Mouse (Mus musculus): Measurements from ENCODE around the gene Ss18l2.

Gene Ss18l2

GRCm38 (mm10) chr9:121757835-121758814 lies 48.0 kb downstream of the Ss18l2 start:
- DNase-seq (ENCODE audit: extremely low read depth, low read depth, low spot score) = no peak

GRCm38 (mm10) chr9:121759091-121760081 lies 49.3 kb downstream of the Ss18l2 start, which contains the start of gene Zfp651:
TSS of gene Zfp651 (plus strand) at chr9:121759330.
- no peak for DNase-seq (ENCODE audit: extremely low read depth, low read depth, low spot score)

GRCm38 (mm10) chr9:121760271-121761090 lies 50.4 kb downstream of the Ss18l2 start:
- DNase-seq (ENCODE audit: extremely low read depth, low read depth, low spot score) = no peak

GRCm38 (mm10) chr9:121761091-121761665 lies 51.0 kb downstream of the Ss18l2 start:
- no peak for DNase-seq (ENCODE audit: extremely low read depth, low read depth, low spot score)

DNA sequence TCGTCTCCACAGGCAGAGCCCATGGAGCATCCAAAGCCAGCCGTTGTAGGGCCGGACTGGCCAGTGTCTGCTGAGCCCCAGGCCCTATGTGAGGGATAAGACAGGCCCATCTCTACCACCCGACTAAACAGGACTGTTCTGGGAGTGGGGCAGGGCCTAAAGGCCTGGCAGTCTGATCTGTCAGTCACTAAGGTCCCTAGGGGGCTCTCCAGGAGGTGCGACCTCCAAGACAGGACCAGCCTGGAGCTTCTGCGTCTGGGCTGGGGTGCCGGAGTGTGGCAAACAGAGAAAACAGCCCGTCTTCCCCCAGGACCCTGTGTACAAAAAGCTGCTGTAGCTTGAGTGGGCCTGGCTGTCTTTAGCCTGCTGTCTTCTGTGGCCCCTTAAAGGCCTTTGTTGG lies 51.7 kb downstream of the Ss18l2 start:
- no peak for DNase-seq (ENCODE audit: extremely low read depth, low read depth, low spot score)

DNA sequence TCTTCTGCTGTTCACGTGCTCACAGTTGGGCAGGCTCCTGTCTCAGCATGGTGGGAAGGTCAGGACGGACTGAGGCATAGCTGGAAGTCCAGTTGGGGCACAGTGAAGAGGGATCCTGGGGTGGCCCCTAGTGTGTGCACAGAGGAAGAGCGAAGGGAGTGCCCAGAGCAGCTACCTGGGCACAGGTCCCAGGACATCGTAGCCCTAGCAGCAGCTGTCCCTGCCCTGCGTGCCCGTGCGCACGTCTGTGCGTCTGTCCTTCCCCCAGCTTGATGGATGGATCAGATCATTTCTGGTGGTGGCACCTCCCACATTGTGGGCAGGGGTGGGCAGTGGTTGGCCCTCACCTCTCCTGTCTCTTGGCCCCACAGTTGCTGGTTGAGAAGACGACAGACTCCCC lies 52.1 kb downstream of the Ss18l2 start:
- DNase-seq (ENCODE audit: extremely low read depth, low read depth, low spot score) = no peak

DNA sequence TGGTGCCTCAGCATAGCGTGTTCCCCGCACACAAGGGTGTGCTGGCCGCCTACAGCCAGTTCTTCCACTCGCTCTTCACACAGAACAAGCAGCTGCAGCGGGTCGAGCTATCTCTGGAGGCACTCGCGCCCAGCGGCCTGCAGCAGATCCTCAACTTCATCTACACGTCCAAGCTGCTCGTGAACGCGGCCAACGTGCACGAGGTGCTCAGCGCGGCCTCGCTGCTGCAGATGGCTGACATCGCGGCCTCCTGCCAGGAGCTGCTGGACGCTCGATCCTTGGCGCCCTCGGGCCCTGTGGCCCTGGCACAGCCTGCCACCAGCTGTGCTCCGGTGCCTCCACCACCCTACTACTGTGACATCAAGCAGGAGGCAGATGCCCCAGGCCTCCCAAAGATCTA lies 52.6 kb downstream of the Ss18l2 start:
- no peak for DNase-seq (ENCODE audit: extremely low read depth, low read depth, low spot score)

All from fat pad, adult 2 months (tissue).